Mouse (Mus musculus) adipocyte (in vitro differentiated cells): ENCODE results near the gene Socs2.
A peak's percentile ranks its signal among the peaks of the same experiment; 100 is the strongest.

Experiments
- DNase-seq: peaks from one replicate; pipeline ENCODE4 v3.0.0-alpha.2; 2016; ENCODE audit warnings: low spot score

Socs2 gene

DNA sequence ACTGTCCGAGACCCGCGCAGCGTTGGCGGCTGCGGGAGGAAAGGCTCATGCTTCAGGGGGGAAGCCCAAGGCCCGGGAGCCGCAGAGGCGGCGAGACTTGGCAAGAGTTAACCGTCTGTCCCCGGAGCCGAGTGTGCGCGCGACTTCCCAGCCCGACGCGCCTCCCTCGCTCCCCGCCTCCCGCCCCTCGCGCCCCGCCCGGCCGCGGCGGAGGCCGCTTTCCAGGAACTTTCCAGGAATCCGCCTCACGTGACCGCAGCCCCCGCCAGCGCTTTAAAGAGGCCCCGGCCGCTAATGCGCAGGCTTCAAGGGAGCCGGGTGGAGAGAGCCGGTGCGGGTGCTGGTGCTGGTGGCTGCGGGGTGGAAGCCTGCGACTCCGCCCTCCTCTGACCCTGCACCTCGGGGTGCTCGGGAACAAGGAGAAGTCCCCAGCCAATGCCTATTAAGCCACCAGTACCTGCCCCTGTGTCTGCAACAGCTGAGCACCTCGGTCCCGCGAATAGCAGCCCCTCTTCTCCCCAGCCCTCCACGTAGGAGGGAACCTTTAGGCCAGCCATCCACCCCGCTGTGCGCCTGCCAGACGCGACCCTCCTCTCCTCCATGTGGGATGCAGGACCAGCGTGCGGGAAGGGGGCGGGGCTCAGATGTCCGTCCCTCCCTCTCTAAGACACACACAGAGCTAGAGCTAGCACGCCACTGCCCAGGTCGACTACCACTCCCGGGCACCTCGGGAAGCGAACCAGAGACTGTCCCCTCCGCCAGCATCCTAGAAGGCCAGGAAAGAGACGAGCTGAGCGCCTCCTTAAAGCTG is at the start of gene Socs2:
Socs2 (minus strand) TSS at position 496 of the 811 bp plus-strand sequence.
- peak; percentile 89 for DNase-seq

- DNase-seq = no peak
These were observed 48.5 kb upstream of the Socs2 start for GRCm38 (mm10) chr10:95465485-95465896.

- no peak for DNase-seq
These were observed 47.5 kb upstream of the Socs2 start for GRCm38 (mm10) chr10:95464527-95464926.

GRCm38 (mm10) chr10:95462231-95462630 is 45.3 kb upstream of the Socs2 start:
- DNase-seq = no peak

DNA sequence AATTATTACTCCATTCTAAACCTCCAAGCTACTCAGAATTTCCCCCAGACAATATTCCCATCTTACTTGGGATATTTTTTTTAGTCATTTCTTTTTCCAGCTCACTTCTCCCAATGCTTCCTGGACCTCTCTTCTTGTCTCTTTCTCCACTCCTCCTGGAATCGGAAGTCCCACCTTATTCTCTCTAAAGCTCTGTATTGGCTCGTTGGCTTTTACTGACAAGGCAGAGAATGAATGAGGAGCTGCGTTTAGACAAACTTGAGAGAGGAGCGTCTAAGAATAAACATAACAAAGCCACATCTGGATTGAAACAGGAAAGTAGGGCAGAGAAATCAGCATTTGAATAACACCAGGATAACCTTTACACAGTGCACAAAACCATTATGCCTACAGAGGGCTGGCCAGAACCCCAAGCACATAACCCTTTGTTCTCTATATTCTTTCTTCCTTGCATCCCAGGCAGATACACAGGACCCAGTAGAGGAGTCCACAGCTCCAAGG is 44.1 kb upstream of the Socs2 start:
- peak; percentile 29 for DNase-seq

- DNase-seq = no peak
These were observed 41.2 kb upstream of the Socs2 start for GRCm38 (mm10) chr10:95458050-95458806.

DNA sequence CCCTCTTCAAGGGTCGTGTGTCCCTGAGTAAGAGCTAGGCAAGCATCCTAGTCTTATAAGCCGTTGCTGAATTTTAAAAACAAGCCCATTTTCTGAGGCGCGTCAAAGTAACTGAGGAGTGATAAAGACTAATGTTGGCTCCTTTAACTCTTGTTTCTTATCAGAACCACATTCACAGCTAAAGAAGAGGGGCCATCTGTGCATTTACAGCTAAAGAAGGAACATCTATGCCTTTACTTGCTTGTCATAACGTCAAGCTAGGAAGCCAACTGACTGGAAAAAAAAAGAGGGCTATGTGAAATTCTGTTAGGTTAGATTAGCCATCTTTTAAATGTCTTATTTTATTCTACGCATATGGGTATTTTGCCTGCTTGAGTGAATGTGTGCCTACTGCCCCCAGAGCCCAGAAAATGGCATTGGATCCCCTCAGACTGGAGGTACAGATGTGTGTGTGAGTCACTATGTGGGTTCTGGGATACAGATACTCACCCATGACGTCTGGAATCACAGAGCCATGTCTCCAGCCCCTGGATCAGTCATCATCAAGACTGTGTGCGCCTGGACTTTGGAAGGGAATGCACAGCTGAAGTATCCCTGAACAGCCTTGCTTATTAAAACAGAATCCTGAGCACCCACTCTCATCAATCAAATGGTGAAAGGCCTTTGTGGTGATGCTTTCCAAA is 40.5 kb upstream of the Socs2 start:
- DNase-seq = no peak

DNA sequence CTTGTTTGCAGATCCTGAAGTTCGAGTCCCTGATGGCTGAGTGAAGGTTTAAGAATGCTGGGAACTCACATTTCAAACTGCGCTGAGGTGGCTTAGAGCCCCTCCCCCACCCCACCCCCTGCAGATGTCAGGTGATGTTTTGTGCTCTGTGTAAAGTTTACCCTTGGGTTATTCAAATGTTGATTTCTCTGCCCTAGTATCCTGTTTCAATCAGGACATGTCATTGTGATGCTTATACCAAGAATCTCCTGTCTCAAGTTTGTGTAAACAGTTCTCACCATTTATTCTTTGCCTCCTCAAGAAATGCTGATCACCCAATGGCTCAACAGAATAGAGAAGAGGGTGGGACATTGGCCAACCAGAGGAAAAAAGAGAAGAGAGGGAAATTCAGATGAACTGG is 39.1 kb upstream of the Socs2 start:
- DNase-seq = no peak

- no peak for DNase-seq
These were observed 36.3 kb upstream of the Socs2 start for GRCm38 (mm10) chr10:95453282-95453681.

- DNase-seq = no peak
These were observed 32.1 kb upstream of the Socs2 start for GRCm38 (mm10) chr10:95449033-95449432.

- no peak for DNase-seq
These were observed 31.0 kb upstream of the Socs2 start for GRCm38 (mm10) chr10:95447954-95448353.

- peak; percentile 93 for DNase-seq
These were observed 28.4 kb upstream of the Socs2 start for GRCm38 (mm10) chr10:95445104-95446056.

GRCm38 (mm10) chr10:95442334-95442733 is 25.4 kb upstream of the Socs2 start:
- DNase-seq = no peak

GRCm38 (mm10) chr10:95440566-95440965 is 23.6 kb upstream of the Socs2 start:
- no peak for DNase-seq

- DNase-seq = no peak
These were observed 22.8 kb upstream of the Socs2 start for GRCm38 (mm10) chr10:95439718-95440339.

- DNase-seq = no peak
These were observed 22.0 kb upstream of the Socs2 start for GRCm38 (mm10) chr10:95438941-95439340.

GRCm38 (mm10) chr10:95430271-95430670 is 13.3 kb upstream of the Socs2 start:
- DNase-seq = no peak

DNA sequence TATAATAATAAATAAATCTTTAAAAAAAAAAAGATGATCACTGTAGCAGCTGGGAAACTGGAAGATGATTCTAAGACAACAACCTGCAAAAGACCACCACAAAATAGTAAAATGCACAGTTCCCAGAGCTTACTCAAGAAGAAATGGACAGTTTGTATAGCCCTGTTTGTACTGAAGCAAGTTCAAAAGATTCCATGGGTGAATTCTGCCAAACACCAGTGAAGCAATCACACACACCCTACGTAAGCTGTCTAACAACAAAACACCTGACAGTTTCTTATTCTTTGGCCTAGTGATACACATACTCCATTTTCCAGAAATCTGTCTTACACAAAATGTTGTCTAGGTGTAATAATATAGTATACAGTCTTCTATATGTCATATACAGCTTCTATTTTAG is 12.1 kb upstream of the Socs2 start:
- no peak for DNase-seq

DNA sequence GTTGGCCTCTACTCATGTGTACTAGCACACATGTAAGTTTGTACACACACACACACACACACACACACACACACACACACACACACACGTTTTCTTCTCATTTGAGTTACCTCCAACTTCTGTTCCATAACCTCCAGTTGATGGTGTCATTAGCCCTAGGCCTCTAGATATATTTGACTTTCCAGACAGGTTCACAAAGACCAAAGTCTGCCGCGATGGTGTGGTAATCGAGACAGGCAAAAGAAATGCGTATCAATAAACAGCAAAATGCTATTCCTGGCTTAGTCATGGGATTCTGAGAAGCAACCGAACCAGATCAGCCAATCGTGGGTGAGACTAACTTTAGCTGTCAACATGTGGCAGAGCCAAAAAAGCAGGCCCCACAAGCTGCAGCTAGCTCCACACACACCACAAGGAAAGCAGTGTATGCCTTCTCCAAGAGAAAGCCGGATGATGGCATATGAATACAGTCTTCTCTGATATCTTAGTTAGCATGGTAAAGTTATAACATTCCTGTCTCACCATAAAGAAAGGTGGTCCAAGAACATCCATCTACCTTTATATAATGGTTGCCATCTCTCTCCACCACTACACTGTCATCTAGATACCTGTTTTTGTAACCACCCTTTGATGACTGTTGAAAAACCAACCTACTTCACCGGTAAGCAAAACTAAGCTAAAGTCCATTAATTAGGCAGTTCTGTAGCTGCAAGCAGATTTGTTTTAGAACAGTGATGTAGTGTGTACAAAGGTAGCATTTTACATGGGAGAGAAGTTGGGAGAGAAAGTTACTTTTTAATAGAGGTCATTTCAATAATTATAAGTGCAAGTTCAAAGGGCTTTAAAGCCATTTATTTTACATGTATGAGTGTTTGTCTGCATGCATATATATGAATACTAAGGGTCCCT is 9.5 kb upstream of the Socs2 start:
- DNase-seq = no peak

- DNase-seq = peak; percentile 50
These were observed 5.7 kb upstream of the Socs2 start for GRCm38 (mm10) chr10:95422681-95423080.
